Mouse (Mus musculus) kidney, adult 8-10 months (tissue): ENCODE data around the gene Olfr980.
"Not testable (repeated sequence)": the region's sequence is repeated elsewhere in the genome, so short reads cannot be mapped to it uniquely, and the experiment has no call there.

ENCODE experiments used
- DNase-seq, 2 experiments: peaks; one replicate each; pipeline ENCODE4 v3.0.0; 2022

Olfr980 gene

DNA sequence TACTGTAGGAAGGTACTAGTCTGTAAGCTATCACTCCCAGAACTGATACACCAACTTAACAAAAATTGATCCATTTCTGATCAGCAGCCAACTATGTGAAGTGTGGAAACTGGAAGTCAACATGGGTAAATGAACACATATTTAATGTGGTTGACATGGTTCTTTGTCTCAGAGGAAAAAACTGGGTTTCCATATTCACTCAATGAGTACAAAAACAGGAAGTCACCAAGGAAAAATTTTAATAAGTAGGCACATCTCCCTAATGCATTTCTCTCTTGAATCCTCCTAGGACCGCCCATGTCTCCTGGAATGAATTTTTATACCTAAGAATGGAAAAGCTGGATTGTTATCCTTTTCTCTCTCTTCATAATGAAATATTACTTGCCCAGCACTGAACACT, at the start of gene Olfr980:
Olfr980 (minus strand) TSS at position 101 of the 400 bp plus-strand sequence.
- DNase-seq, result no peak

DNA sequence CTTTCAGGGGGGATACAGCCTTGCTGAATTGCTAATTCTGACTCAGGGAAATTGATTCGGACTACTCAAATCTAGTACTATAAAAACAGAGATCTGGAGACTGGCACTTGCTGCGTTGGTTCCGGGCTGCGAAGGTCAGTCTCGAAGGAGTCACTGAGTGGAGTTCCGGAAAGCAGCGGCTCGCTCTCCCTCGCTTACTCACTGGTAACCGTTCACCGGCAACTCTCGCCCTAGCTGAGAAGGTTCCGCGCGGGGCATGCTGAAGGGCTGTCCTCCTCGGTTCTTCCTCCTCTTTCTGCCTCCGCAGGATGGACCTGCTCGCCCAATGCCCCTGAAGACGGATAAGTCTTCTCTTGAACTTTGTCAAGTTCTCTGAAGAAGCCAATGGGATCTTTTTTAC, 40.8 kb upstream of the Olfr980 start:
- no peak for DNase-seq

DNA sequence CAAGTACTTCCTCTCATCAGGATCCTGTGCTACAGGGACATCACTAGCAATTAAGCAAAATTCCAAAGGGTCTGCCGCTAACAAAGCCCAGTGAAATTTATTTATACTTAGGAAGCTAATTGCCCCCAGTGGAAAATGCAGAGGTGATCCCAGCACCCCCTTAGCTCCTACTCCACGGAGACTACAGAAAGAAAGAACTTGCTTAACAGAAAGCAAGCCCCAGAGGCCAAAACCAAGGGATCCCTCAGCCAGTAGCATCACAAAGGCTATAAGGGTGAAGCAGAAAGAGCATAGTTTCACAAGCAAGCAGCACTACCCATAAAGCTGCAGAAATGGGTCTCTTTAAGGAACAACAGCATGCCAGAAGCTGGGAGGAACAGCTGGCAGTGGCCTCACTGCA, 11.8 kb upstream of the Olfr980 start, which contains the start of gene Olfr981:
Olfr981 (plus strand) TSS at position 301 of the 400 bp plus-strand sequence.
- no peak for DNase-seq

- no peak for DNase-seq
These were observed 6.0 kb downstream of the Olfr980 start, which contains the start of gene Olfr979 for GRCm38 (mm10) chr9:40003365-40003764. Gene Olfr979 (minus strand): TSS chr9:40003465.

- DNase-seq, result no peak
These were observed 17.6 kb downstream of the Olfr980 start, which contains the start of gene Olfr978 for GRCm38 (mm10) chr9:39991813-39992212. Gene Olfr978 (plus strand): TSS chr9:39992113.

GRCm38 (mm10) chr9:39976581-39977145, 32.7 kb downstream of the Olfr980 start:
- not testable (repeated sequence) for DNase-seq

- DNase-seq, result not testable (repeated sequence)
These were observed 48.3 kb downstream of the Olfr980 start, which contains the start of gene Olfr976 for GRCm38 (mm10) chr9:39961033-39961432. Gene Olfr976 (minus strand): TSS chr9:39961133.
